Comparison of ENCODE assay signal across 9 mouse cellular contexts in genomic region chr4:138252231-138252630, GRCm38 (mm10). TPM values are rescaled to one million over a fixed set of nuclear protein-coding genes. Genes with fewer than 3 reads are reported as not detected.
DNase-seq lines count a peak whose midpoint lies in the region; ATAC-seq and TF ChIP-seq lines count a peak whose summit lies in the region.
"Had no signal": no experiment of that assay in that cellular context is flagged by ENCODE, and none has a peak within 500 bp of the region (broad histone marks: within the 10 kb centered on the region; RNA-seq: fewer than 3 reads in every experiment).

No protein-coding gene starts in this region.

- ATAC-seq in heart, embryonic 15.5 days (replicated peaks; ENCODE audit: insufficient number of reproducible peaks, insufficient read depth, low FRiP score, low read depth), result no peak
- ATAC-seq in hindbrain, embryonic 13.5 days (ENCODE audit: low FRiP score), result no peak

- no peak for TF ChIP-seq CTCF in cortical plate, adult 2 months (IDR thresholded peaks at IDR 0.05; ENCODE audit: extremely low read depth, insufficient read depth, low read length)

- WGBS in heart, embryonic 15.5 days, result 22% methylated on average over 5 of the region's 5 CpGs
- WGBS in hindbrain, embryonic 13.5 days, result 13% methylated on average over 5 of the region's 5 CpGs
- WGBS in midbrain, embryonic 10.5 days, result 13% methylated on average over 5 of the region's 5 CpGs

- peaks cover 29% of the 10 kb centered on the region for H3K4me1 ChIP-seq in heart, embryonic 15.5 days (replicated peaks)
- peaks cover 6% of the 10 kb centered on the region; the same call in 1 of the 2 replicates for H3K4me1 ChIP-seq in cortical plate, adult 2 months (ENCODE audit: control insufficient read depth, insufficient read depth, low read length)
- H3K4me1 ChIP-seq in hindbrain, embryonic 13.5 days (replicated peaks), result peaks cover 40% of the 10 kb centered on the region
- H3K4me1 ChIP-seq in midbrain, embryonic 10.5 days, result peaks cover 45% of the 10 kb centered on the region

- no peak overlapping the region for H3K27ac ChIP-seq in heart, embryonic 15.5 days
- no peak overlapping the region for H3K27ac ChIP-seq in cortical plate, adult 2 months (ENCODE audit: insufficient read depth, low read length)
- H3K27ac ChIP-seq in hindbrain, embryonic 13.5 days, result peak overlapping the region; percentile 13; the same call in 1 of the 2 replicates
- peak overlapping the region; percentile 69 for H3K27ac ChIP-seq in midbrain, embryonic 10.5 days (replicated peaks)

- peaks cover 56% of the 10 kb centered on the region for H3K27me3 ChIP-seq in heart, embryonic 15.5 days
- H3K27me3 ChIP-seq in hindbrain, embryonic 13.5 days, result peaks cover 44% of the 10 kb centered on the region
- peaks cover 97% of the 10 kb centered on the region for H3K27me3 ChIP-seq in midbrain, embryonic 10.5 days (ENCODE audit: low read depth, poor library complexity, severe bottlenecking)

- no peak for DNase-seq in heart, postnatal 10 days
- DNase-seq in midbrain, embryonic 10.5 days (ENCODE audit: low spot score), result no peak
- DNase-seq in adrenal gland, adult 8-10 months, result no peak
- no peak for DNase-seq in frontal cortex, postnatal 36 days (ENCODE audit: low spot score in 2 of 2)
- DNase-seq in cerebellum, postnatal 25 days, result no peak
- DNase-seq: kidney, adult 18-20 months had no signal

- intact Hi-C loops in heart, postnatal 10 days (cut with DNase I), result no loop called here

- H3K9me3 ChIP-seq in heart, embryonic 15.5 days (replicated peaks), result no peaks in the 10 kb centered on the region
- H3K9me3 ChIP-seq in hindbrain, embryonic 13.5 days, result no peaks in the 10 kb centered on the region
- H3K9me3 ChIP-seq in midbrain, embryonic 10.5 days (replicated peaks), result no peaks in the 10 kb centered on the region

- peak overlapping the region; percentile 99 for H3K4me2 ChIP-seq in heart, embryonic 15.5 days
- peak overlapping the region; percentile 92 for H3K4me2 ChIP-seq in hindbrain, embryonic 13.5 days

- H3K36me3 ChIP-seq in heart, embryonic 15.5 days, result no peaks in the 10 kb centered on the region
- peaks cover 13% of the 10 kb centered on the region for H3K36me3 ChIP-seq in hindbrain, embryonic 13.5 days
- peaks cover 8% of the 10 kb centered on the region for H3K36me3 ChIP-seq in midbrain, embryonic 10.5 days

- no peak for TF ChIP-seq POLR2A in cortical plate, adult 2 months (IDR thresholded peaks at IDR 0.05; ENCODE audit: extremely low read depth, insufficient read depth, low read length)

- H3K4me3 ChIP-seq in heart, embryonic 15.5 days, result peak overlapping the region; percentile 56
- peak overlapping the region; percentile 79 for H3K4me3 ChIP-seq in cortical plate, adult 2 months (ENCODE audit: insufficient read depth, low read length)
- H3K4me3 ChIP-seq in hindbrain, embryonic 13.5 days, result peak overlapping the region; percentile 62
- peak overlapping the region; percentile 71 for H3K4me3 ChIP-seq in midbrain, embryonic 10.5 days

- no peak overlapping the region for H3K9ac ChIP-seq in heart, embryonic 15.5 days
- H3K9ac ChIP-seq in hindbrain, embryonic 13.5 days, result peak overlapping the region; percentile 78

RNA-seq across cellular contexts. Expression of gene Kif17, which starts 2.0 kb away (rescaled TPM):
- polyA plus RNA-seq in heart, embryonic 15.5 days (2015; fragmentation: Nextera tagmentation; extraction: Ambion mirVana), result 0.57 and 1.2 TPM in 2 replicates
- under 1 TPM in 1 of 2 experiments, not detected in 1; 0.17 TPM for total RNA-seq in heart, postnatal 10 days (2021)
- 28.7 and 29.2 TPM in 2 replicates for polyA plus RNA-seq in cortical plate, adult 2 months (2012; rRNA removed)
- polyA plus RNA-seq in hindbrain, embryonic 13.5 days (2015; fragmentation: Nextera tagmentation; extraction: Ambion mirVana), result 2.5 and 2.6 TPM in 2 replicates
- polyA plus RNA-seq in midbrain, embryonic 10.5 days (2016; fragmentation: Nextera tagmentation; extraction: Ambion mirVana), result 0.53 and 0.55 TPM in 2 replicates
- 1 to 10 TPM; 3.1 to 6.3 (median 4.0) TPM for total RNA-seq in adrenal gland, adult 8-10 months (2022)

RNA-seq across cellular contexts. Expression of gene Sh2d5, which starts 2.0 kb away (rescaled TPM):
- polyA plus RNA-seq in heart, embryonic 15.5 days (2015; fragmentation: Nextera tagmentation; extraction: Ambion mirVana), result 0.31 and 0.36 TPM in 2 replicates
- total RNA-seq in heart, postnatal 10 days (2021), result under 1 TPM; 0.17 TPM
- 89.7 and 93.2 TPM in 2 replicates for polyA plus RNA-seq in cortical plate, adult 2 months (2012; rRNA removed)
- polyA plus RNA-seq in hindbrain, embryonic 13.5 days (2015; fragmentation: Nextera tagmentation; extraction: Ambion mirVana), result 11.1 and 12.3 TPM in 2 replicates
- 0.83 and 1.3 TPM in 2 replicates for polyA plus RNA-seq in midbrain, embryonic 10.5 days (2016; fragmentation: Nextera tagmentation; extraction: Ambion mirVana)
- total RNA-seq in adrenal gland, adult 8-10 months (2022), result 1 to 10 TPM; 2.5 to 4.7 (median 3.4) TPM

RNA-seq across cellular contexts. Expression of gene Hp1bp3, which starts 36.1 kb away (rescaled TPM):
- 96.1 and 97.9 TPM in 2 replicates for polyA plus RNA-seq in heart, embryonic 15.5 days (2015; fragmentation: Nextera tagmentation; extraction: Ambion mirVana)
- total RNA-seq in heart, postnatal 10 days (2021), result 10 to 100 TPM; 90.3 to 99.5 TPM
- 156 and 165 TPM in 2 replicates for polyA plus RNA-seq in cortical plate, adult 2 months (2012; rRNA removed)
- polyA plus RNA-seq in hindbrain, embryonic 13.5 days (2015; fragmentation: Nextera tagmentation; extraction: Ambion mirVana), result 220 and 233 TPM in 2 replicates
- 153 and 178 TPM in 2 replicates for polyA plus RNA-seq in midbrain, embryonic 10.5 days (2016; fragmentation: Nextera tagmentation; extraction: Ambion mirVana)
- total RNA-seq in adrenal gland, adult 8-10 months (2022), result 100 to 1,000 TPM; 228 to 267 (median 252) TPM

RNA-seq across cellular contexts. Expression of gene Ddost, which starts 52.3 kb away (rescaled TPM):
- polyA plus RNA-seq in heart, embryonic 15.5 days (2015; fragmentation: Nextera tagmentation; extraction: Ambion mirVana), result 230 and 277 TPM in 2 replicates
- 10 to 100 TPM; 87.3 to 89.2 TPM for total RNA-seq in heart, postnatal 10 days (2021)
- 96.7 and 99.4 TPM in 2 replicates for polyA plus RNA-seq in cortical plate, adult 2 months (2012; rRNA removed)
- polyA plus RNA-seq in hindbrain, embryonic 13.5 days (2015; fragmentation: Nextera tagmentation; extraction: Ambion mirVana), result 208 and 213 TPM in 2 replicates
- polyA plus RNA-seq in midbrain, embryonic 10.5 days (2016; fragmentation: Nextera tagmentation; extraction: Ambion mirVana), result 281 and 282 TPM in 2 replicates
- total RNA-seq in adrenal gland, adult 8-10 months (2022), result 100 to 1,000 TPM; 138 to 154 (median 143) TPM

Comparison
In these comparisons a context has a peak if more than half of its experiments do, and no peak if none do; other contexts are left out.
1. H3K27ac ChIP-seq: peak in hindbrain, embryonic 13.5 days (single experiment) and midbrain, embryonic 10.5 days (single experiment); none in heart, embryonic 15.5 days (single experiment) and cortical plate, adult 2 months (single experiment).
2. Peak in every context shown above with its lines, with median percentiles within 50 percentile points of each other: H3K4me3 ChIP-seq.